Mouse (Mus musculus): ENCODE results near the gene Trank1.

Trank1 gene

GRCm38 (mm10) chr9:111383046-111383445 is 71.5 kb downstream of the Trank1 start:
- DNase-seq = no peak

GRCm38 (mm10) chr9:111383756-111384155 is 72.2 kb downstream of the Trank1 start:
- no peak for DNase-seq

GRCm38 (mm10) chr9:111385526-111386491 is 74.3 kb downstream of the Trank1 start:
- no peak for DNase-seq

GRCm38 (mm10) chr9:111386569-111386968 is 75.0 kb downstream of the Trank1 start:
- DNase-seq = no peak

- DNase-seq = no peak
Measured at GRCm38 (mm10) chr9:111387576-111387975, 76.0 kb downstream of the Trank1 start.

- peak; percentile 27 for DNase-seq
Measured at GRCm38 (mm10) chr9:111390016-111390415, 78.5 kb downstream of the Trank1 start.

- DNase-seq = no peak
Measured at GRCm38 (mm10) chr9:111391036-111391435, 79.5 kb downstream of the Trank1 start.

- no peak for DNase-seq
Measured at GRCm38 (mm10) chr9:111391926-111392442, 80.4 kb downstream of the Trank1 start.

- no peak for DNase-seq
Measured at GRCm38 (mm10) chr9:111395265-111395664, 83.7 kb downstream of the Trank1 start.

GRCm38 (mm10) chr9:111398059-111398458 is 86.5 kb downstream of the Trank1 start:
- DNase-seq = no peak

GRCm38 (mm10) chr9:111400089-111400488 is 88.5 kb downstream of the Trank1 start:
- DNase-seq = no peak

GRCm38 (mm10) chr9:111403159-111403558 is 91.6 kb downstream of the Trank1 start:
- DNase-seq = no peak

GRCm38 (mm10) chr9:111404346-111405079 is 93.0 kb downstream of the Trank1 start:
- DNase-seq = no peak

GRCm38 (mm10) chr9:111405080-111405428 is 93.5 kb downstream of the Trank1 start:
- DNase-seq = no peak

GRCm38 (mm10) chr9:111408012-111408411 is 96.5 kb downstream of the Trank1 start:
- DNase-seq = peak; percentile 67

- no peak for DNase-seq
Measured at GRCm38 (mm10) chr9:111408427-111408826, 96.9 kb downstream of the Trank1 start.

GRCm38 (mm10) chr9:111412471-111413160 is 101.1 kb downstream of the Trank1 start:
- no peak for DNase-seq

- DNase-seq = no peak
Measured at GRCm38 (mm10) chr9:111421862-111422261, 110.3 kb downstream of the Trank1 start.

GRCm38 (mm10) chr9:111422567-111422966 is 111.0 kb downstream of the Trank1 start:
- peak; percentile 8 for DNase-seq

GRCm38 (mm10) chr9:111425113-111425512 is 113.6 kb downstream of the Trank1 start:
- peak; percentile 48 for DNase-seq

- no peak for DNase-seq
Measured at GRCm38 (mm10) chr9:111425952-111426351, 114.4 kb downstream of the Trank1 start.

- DNase-seq = no peak
Measured at GRCm38 (mm10) chr9:111427891-111428555, 116.5 kb downstream of the Trank1 start.
